Mouse (Mus musculus) heart, postnatal 14 days (tissue): ENCODE data around the gene Cxcl3. TPM values are rescaled to one million over a fixed set of nuclear protein-coding genes. Genes with fewer than 3 reads are reported as not detected.

Source experiments
- DNase-seq, 2 experiments: peaks; one replicate each; pipeline ENCODE4 v3.0.0; 2021 to 2022
- intact Hi-C: fragments of 180-260 bp; cut with DNase I; formaldehyde crosslinking; loops from one replicate; pipeline ENCODE4 v1.15.1; 2025
- long read RNA-seq, 2 experiments: library from polyadenylated mRNA; stranded (forward); transcript quantifications; one replicate each; pipeline ENCODE4 v2.0.0; 2021
- total RNA-seq, 2 experiments: library from RNA; stranded (reverse); gene quantifications; 2 replicates each; pipeline ENCODE4 v1.2.3; 2021

Gene Cxcl3
- total RNA-seq, result not detected
- long read RNA-seq, experiment 1, result 0 reads
- long read RNA-seq, experiment 2, result 0 reads

- no peak for DNase-seq
- intact Hi-C loops, result loop anchor here (2.0 kb wide), 2 partner anchors 121 to 123 kb away; no protein-coding TSS in a partner anchor
Observed at GRCm38 (mm10) chr5:90785659-90786588, at the start of gene Cxcl3. Cxcl3 (plus strand) TSS chr5:90786103.

- intact Hi-C loops, result no loop called here
- DNase-seq, result no peak
Observed at GRCm38 (mm10) chr5:90742029-90742428, 43.9 kb upstream of the Cxcl3 start.

- DNase-seq, result no peak
- intact Hi-C loops, result no loop called here
Observed at GRCm38 (mm10) chr5:90753934-90754333, 32.0 kb upstream of the Cxcl3 start.

GRCm38 (mm10) chr5:90758020-90758605 is 27.8 kb upstream of the Cxcl3 start:
- intact Hi-C loops, result no loop called here
- DNase-seq, result peak in 1 of 2 experiments; percentile 16

GRCm38 (mm10) chr5:90759077-90760065 is 26.5 kb upstream of the Cxcl3 start, which contains the start of gene Cxcl5:
Cxcl5 (plus strand) TSS chr5:90759360.
- intact Hi-C loops, result no loop called here
- peak in 1 of 2 experiments; percentile 20 for DNase-seq

GRCm38 (mm10) chr5:90760303-90760702 is 25.6 kb upstream of the Cxcl3 start:
- no peak for DNase-seq
- intact Hi-C loops, result no loop called here

- no peak for DNase-seq
- intact Hi-C loops, result no loop called here
Observed at GRCm38 (mm10) chr5:90760844-90761243, 25.1 kb upstream of the Cxcl3 start.

GRCm38 (mm10) chr5:90761834-90762233 is 24.1 kb upstream of the Cxcl3 start:
- intact Hi-C loops, result no loop called here
- DNase-seq, result no peak

- DNase-seq, result no peak
- intact Hi-C loops, result no loop called here
Observed at GRCm38 (mm10) chr5:90763912-90764665, 21.8 kb upstream of the Cxcl3 start.

GRCm38 (mm10) chr5:90765821-90766606 is 19.9 kb upstream of the Cxcl3 start:
- DNase-seq, result no peak

GRCm38 (mm10) chr5:90768218-90768617 is 17.7 kb upstream of the Cxcl3 start, which contains the start of gene Ppbp:
Ppbp (plus strand) TSS chr5:90768518.
- no peak for DNase-seq

More at GRCm38 (mm10) chr5:90765821-90766606, 19.9 kb upstream of the Cxcl3 start:
- intact Hi-C loops, result no loop called here

GRCm38 (mm10) chr5:90771369-90771768 is 14.5 kb upstream of the Cxcl3 start:
- DNase-seq, result no peak
- intact Hi-C loops, result loop anchor here (5.0 kb wide), 1 partner anchor 121 kb away; the partner anchor contains the start of gene Cxcl1

More at GRCm38 (mm10) chr5:90768218-90768617, 17.7 kb upstream of the Cxcl3 start, which contains the start of gene Ppbp:
- intact Hi-C loops, result no loop called here

- DNase-seq, result peak; percentile 39 to 54
- intact Hi-C loops, result loop anchor here (5.0 kb wide), 1 partner anchor 120 kb away; the partner anchor contains the start of gene Cxcl1
Observed at GRCm38 (mm10) chr5:90771880-90772653, 13.8 kb upstream of the Cxcl3 start, which contains the start of gene Pf4. Pf4 (plus strand) TSS chr5:90772435.

- no peak for DNase-seq
- intact Hi-C loops, result no loop called here
Observed at GRCm38 (mm10) chr5:90775562-90775961, 10.3 kb upstream of the Cxcl3 start.

GRCm38 (mm10) chr5:90777621-90778020 is 8.3 kb upstream of the Cxcl3 start:
- no peak for DNase-seq
- intact Hi-C loops, result no loop called here

- DNase-seq, result no peak
- intact Hi-C loops, result no loop called here
Observed at GRCm38 (mm10) chr5:90778856-90779255, 7.0 kb upstream of the Cxcl3 start.

GRCm38 (mm10) chr5:90783697-90784096 is 2.2 kb upstream of the Cxcl3 start:
- no peak for DNase-seq
- intact Hi-C loops, result loop anchor here (2.0 kb wide), 2 partner anchors 121 to 123 kb away; no protein-coding TSS in a partner anchor
